Mouse (Mus musculus): ENCODE data around the gene Cnot1. TPM values are rescaled to one million over a fixed set of nuclear protein-coding genes. Genes with fewer than 3 reads are reported as not detected.
A peak's percentile ranks its signal among the peaks of the same experiment; 100 is the strongest.
"Not testable (repeated sequence)": the region's sequence is repeated elsewhere in the genome, so short reads cannot be mapped to it uniquely, and the experiment has no call there.

The Cnot1 gene
- 100 to 1,000 TPM; 135 to 142 TPM for total RNA-seq (2021)
- long read RNA-seq, experiment 1, full-length matches to known transcripts: 2 of 14 reads
- long read RNA-seq, experiment 1, partial matches to known transcripts: 6 of 14 reads
- long read RNA-seq, experiment 1, other reads (novel, unspliced or antisense): 6 of 14 reads
- long read RNA-seq, experiment 2, full-length matches to known transcripts: 1 of 10 reads
- long read RNA-seq, experiment 2, partial matches to known transcripts: 4 of 10 reads
- long read RNA-seq, experiment 2, other reads (novel, unspliced or antisense): 5 of 10 reads

GRCm38 (mm10) chr8:95807331-95807843 lies at the start of gene Cnot1:
TSS of gene Cnot1 (minus strand) at chr8:95807464.
- peak; percentile 99 for DNase-seq (ENCODE audit: low spot score in 2 of 2)

- no peak for DNase-seq (ENCODE audit: low spot score in 2 of 2)
These were observed 46.9 kb upstream of the Cnot1 start for GRCm38 (mm10) chr8:95854174-95854573.

GRCm38 (mm10) chr8:95853102-95853843 lies 46.0 kb upstream of the Cnot1 start, which contains the start of gene Slc38a7:
TSS of gene Slc38a7 (minus strand) at chr8:95853539.
- DNase-seq (ENCODE audit: low spot score in 2 of 2): peak; percentile 69 to 88

GRCm38 (mm10) chr8:95852290-95852689 lies 45.0 kb upstream of the Cnot1 start:
- no peak for DNase-seq (ENCODE audit: low spot score in 2 of 2)

- no peak for DNase-seq (ENCODE audit: low spot score in 2 of 2)
These were observed 43.1 kb upstream of the Cnot1 start for GRCm38 (mm10) chr8:95850326-95850725.

- DNase-seq (ENCODE audit: low spot score in 2 of 2): no peak
These were observed 41.6 kb upstream of the Cnot1 start for GRCm38 (mm10) chr8:95848734-95849464.

- DNase-seq (ENCODE audit: low spot score in 2 of 2): peak in 1 of 2 experiments; percentile 24
These were observed 40.8 kb upstream of the Cnot1 start for GRCm38 (mm10) chr8:95848061-95848551.

GRCm38 (mm10) chr8:95845026-95845425 lies 37.8 kb upstream of the Cnot1 start:
- DNase-seq (ENCODE audit: low spot score in 2 of 2): no peak

GRCm38 (mm10) chr8:95843968-95844367 lies 36.7 kb upstream of the Cnot1 start:
- DNase-seq (ENCODE audit: low spot score in 2 of 2): no peak

GRCm38 (mm10) chr8:95841436-95841835 lies 34.2 kb upstream of the Cnot1 start:
- DNase-seq (ENCODE audit: low spot score in 2 of 2): no peak

- no peak for DNase-seq (ENCODE audit: low spot score in 2 of 2)
These were observed 32.0 kb upstream of the Cnot1 start for GRCm38 (mm10) chr8:95839289-95839688.

- DNase-seq (ENCODE audit: low spot score in 2 of 2): no peak
These were observed 30.0 kb upstream of the Cnot1 start for GRCm38 (mm10) chr8:95837266-95837665.

- DNase-seq (ENCODE audit: low spot score in 2 of 2): no peak
These were observed 28.6 kb upstream of the Cnot1 start for GRCm38 (mm10) chr8:95835891-95836290.

- DNase-seq (ENCODE audit: low spot score in 2 of 2): no peak
These were observed 26.2 kb upstream of the Cnot1 start for GRCm38 (mm10) chr8:95833435-95833984.

GRCm38 (mm10) chr8:95832603-95833434 lies 25.6 kb upstream of the Cnot1 start:
- DNase-seq (ENCODE audit: low spot score in 2 of 2): peak; percentile 87 to 92

- DNase-seq (ENCODE audit: low spot score in 2 of 2): no peak
These were observed 22.9 kb upstream of the Cnot1 start for GRCm38 (mm10) chr8:95830144-95830543.

- DNase-seq (ENCODE audit: low spot score in 2 of 2): not testable (repeated sequence)
These were observed 17.9 kb upstream of the Cnot1 start, which contains the start of gene Sap18b for GRCm38 (mm10) chr8:95825162-95825561. TSS of gene Sap18b (plus strand) at chr8:95825346.

GRCm38 (mm10) chr8:95822699-95823098 lies 15.4 kb upstream of the Cnot1 start:
- no peak for DNase-seq (ENCODE audit: low spot score in 2 of 2)

- DNase-seq (ENCODE audit: low spot score in 2 of 2): no peak
These were observed 14.8 kb upstream of the Cnot1 start for GRCm38 (mm10) chr8:95822096-95822495.

GRCm38 (mm10) chr8:95821266-95821665 lies 14.0 kb upstream of the Cnot1 start:
- DNase-seq (ENCODE audit: low spot score in 2 of 2): no peak
